Mouse (Mus musculus) kidney, adult 11 months (tissue): ENCODE measurements around the gene Rpf2.
A peak's percentile ranks its signal among the peaks of the same experiment; 100 is the strongest.

Experiments used
- DNase-seq: peaks from one replicate; pipeline ENCODE4 v3.0.0; 2022

Rpf2 gene

DNA sequence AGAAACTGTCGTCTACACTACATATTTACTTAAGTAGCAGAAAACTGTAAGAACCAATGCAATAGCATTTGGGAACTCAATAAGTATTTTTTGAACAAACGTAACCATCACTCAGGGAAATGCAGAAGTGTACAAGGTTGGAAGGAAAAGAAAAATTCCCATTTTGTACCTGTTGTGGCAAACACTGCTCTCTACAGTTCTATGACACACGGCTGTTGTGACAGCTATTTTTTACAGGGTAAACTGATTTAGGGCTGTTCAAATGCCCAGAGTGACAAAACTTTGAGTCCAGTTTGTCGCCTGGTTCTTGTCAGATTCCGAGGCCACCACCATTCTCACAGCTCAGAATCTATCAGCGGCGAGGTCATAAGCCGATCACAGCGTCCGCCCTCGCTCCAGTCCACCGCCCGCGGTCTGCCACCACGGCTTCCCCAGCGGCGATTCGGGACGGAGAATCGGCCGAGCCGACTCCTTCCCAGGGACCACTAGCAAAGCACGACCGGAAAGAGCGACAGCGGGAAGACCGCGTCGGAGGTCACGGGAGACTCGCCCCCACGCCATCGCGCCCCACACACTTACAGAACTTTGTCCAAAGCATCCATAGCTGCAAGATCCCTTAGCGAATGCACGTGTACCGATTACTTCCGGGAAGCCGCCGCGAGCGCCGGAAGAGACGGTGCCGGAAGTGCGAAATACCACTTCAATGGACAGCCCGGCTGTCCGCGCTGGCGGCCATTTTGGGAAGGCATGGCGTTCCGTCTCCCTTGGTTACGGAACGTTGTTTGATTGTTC is at the start of gene Rpf2:
Gene Rpf2 (minus strand): TSS at position 663 of the 792 bp plus-strand sequence.
- peak; percentile 80 for DNase-seq

DNA sequence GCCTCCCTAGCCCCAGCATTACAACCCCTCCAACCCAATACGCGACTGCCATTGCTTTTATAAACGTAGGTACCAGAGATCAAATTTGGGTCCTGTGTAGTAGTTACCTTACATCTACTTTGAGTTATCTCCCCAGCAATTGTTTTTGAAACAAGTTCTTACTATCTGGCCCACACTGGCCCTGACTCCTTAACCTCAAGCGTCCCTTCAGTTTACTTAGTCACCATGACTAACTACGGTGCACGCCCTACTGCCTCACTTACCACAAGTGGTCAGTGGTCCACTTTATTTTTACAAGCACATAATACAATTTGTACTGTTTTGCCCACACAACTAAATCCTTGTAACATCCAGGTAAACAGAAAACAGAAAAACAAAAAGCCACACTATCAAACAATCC is 45.8 kb upstream of the Rpf2 start:
- DNase-seq, result no peak

DNA sequence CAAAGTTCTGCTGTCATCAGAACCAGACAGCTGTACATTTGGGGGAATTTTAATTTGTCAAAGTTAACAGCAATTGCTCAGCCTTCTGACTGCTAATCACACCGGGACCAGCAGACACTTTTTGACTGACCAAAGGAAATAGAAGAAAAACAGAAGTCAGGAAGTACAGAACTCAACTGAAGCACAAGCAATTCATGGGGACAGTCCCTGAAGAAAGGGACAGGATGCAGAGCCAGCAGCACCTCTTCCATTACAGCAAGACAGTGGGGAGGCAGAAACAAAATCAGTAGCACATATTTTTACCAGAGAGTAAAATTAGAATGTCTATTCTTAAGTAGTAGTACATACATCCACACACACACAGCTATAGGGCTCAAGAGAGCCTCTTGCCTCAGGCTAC is 39.9 kb upstream of the Rpf2 start:
- DNase-seq, result no peak

DNA sequence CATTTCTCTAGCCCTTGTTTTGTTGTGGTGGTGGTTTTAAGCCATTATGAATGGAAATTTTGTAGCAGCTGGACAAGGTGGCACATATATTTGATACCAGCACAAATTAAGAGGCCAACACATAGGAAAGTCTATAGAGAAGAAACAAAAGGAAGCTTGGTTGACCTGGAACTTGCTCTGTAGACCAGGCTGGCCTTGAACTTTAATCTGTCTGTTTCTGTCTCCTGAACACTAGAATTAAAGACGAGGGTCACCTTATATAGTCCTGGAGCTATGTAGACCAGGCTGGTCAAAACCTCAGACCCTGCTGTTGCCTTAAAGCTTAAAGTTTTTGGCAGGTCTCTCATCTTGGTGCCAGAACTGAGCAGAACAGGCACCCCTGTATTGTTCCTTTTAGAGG is 38.7 kb upstream of the Rpf2 start:
- no peak for DNase-seq

- DNase-seq, result no peak
Observed at GRCm38 (mm10) chr10:40284997-40285396, 38.2 kb upstream of the Rpf2 start.

DNA sequence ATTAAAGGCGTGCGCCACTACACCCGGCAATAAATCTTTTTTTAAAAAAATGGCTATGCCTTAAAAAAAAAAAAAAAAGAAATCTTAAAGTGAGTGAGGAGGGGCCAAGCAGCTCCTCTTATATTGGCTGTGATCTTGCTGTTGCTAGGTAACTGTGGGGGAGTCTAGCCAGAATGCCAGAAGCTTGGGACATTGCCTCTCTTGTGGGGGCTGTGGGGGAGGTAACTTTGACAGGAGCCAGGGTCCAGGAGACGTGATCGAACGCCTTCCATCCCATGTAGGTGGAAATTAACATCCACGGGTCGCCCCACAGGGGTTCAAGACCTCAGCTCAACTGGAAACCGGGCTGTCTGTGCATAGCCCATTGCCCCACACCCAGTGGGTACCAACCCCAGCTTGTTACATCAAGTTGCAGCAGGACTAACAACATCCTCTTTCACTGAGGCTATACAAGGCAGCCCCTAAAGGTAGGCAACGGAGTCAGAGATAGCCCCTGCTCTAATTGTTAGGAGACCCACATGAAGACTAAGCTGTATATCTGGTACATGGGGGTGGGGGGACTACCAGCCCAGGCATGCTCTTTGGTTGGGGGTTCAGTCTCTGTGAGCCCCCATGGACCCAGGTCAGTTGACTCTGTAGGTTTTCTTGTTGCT is 37.5 kb upstream of the Rpf2 start:
- DNase-seq, result no peak

DNA sequence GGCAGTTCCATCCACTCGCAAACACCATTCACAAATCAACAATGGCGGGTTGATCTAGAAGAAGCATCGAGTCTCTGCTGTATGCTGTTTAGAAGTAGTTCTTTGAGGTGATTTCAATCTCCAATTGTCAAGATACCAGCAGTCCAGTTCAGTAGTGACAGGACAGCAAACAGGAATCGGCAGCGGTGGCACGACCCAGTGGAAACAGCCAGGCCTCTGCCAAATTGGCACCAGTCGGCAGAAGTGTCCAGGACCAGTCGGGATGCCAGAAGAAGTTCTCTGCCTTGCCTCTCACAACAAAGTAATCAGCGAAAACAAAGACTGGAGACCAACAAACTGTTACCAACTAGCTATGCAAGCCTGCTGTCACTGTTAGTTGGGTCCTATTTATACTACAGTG is 36.8 kb upstream of the Rpf2 start:
- DNase-seq, result no peak

GRCm38 (mm10) chr10:40281565-40281964 is 34.7 kb upstream of the Rpf2 start:
- DNase-seq, result no peak

DNA sequence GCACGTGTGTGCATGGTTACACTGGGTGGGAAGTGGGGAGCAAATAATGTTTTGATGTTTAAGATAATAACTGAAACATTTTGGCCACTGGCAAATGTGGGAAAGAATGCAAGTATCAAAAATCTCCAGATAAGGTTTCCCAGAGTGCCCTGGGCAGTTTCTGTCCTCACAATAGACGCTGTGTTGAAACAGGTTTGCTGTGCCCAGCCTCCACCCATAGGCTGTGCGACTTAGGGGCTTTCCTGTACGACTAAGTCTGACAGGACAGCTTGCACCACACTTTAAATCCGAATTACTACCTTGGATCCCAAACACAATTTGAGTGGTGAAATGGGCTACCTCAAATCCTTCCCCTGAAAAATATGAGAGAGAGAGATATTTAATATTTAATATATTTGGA is 31.5 kb upstream of the Rpf2 start:
- DNase-seq, result no peak

DNA sequence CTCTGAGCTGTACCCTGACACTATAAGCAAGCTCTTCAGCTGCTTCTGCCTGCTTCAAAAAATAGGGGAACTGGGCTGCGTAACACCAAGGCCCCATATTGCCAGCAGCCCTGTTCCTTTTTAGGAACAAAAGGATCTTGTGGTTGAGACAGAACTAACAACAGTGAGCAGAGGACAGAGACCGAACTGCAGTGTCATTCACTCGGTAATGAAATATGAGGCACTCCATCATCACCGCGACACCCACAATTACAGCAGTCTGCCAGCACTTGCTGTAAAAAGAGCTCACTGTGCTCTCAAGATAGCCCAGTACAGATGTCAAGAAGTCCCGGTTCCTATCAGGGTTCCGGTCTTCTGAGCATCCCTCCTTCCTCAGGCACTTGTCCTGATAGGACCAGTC is 29.2 kb upstream of the Rpf2 start:
- DNase-seq, result no peak

- no peak for DNase-seq
Observed at GRCm38 (mm10) chr10:40273938-40274337, 27.1 kb upstream of the Rpf2 start.

GRCm38 (mm10) chr10:40271216-40271615 is 24.4 kb upstream of the Rpf2 start:
- DNase-seq, result no peak

DNA sequence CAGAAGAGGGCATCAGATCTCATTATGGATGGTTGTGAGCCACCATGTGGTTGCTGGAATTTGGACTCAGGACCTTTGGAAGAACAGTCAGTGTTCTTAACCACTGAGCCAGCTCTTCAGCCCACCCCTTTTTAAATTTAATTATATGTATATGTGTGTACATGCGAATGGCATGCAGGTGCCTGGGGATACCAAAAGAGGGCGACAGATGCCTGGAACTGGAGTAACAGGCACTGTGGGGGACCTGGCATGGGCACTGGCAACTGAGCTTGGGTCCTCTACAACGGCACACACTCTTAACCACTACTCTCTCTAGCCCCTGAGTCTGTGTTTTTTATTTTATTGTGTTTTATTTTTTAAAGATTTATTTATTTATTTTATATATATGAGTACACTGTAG is 18.1 kb upstream of the Rpf2 start:
- no peak for DNase-seq

DNA sequence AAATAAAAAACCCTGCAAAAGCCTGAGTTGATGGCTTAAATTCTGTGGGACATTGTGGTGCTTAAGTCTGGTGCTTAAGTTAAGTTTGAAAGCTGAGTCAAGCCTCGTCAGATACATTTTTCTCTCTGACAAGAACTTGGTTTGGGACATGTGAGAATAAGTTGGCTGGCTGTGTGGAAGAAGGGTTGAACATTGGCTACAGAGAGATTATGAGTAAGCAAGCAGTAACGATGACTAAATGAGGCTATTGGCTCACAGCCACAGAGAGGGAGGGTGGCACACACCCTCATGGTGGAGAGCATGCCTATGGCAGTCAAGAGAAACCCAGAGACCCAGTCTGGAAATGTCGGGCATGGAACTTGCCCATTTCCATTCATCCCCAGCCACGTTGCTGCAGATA is 16.9 kb upstream of the Rpf2 start:
- DNase-seq, result peak; percentile 63

GRCm38 (mm10) chr10:40262200-40262599 is 15.4 kb upstream of the Rpf2 start:
- no peak for DNase-seq

- DNase-seq, result no peak
Observed at GRCm38 (mm10) chr10:40260305-40260704, 13.5 kb upstream of the Rpf2 start.

DNA sequence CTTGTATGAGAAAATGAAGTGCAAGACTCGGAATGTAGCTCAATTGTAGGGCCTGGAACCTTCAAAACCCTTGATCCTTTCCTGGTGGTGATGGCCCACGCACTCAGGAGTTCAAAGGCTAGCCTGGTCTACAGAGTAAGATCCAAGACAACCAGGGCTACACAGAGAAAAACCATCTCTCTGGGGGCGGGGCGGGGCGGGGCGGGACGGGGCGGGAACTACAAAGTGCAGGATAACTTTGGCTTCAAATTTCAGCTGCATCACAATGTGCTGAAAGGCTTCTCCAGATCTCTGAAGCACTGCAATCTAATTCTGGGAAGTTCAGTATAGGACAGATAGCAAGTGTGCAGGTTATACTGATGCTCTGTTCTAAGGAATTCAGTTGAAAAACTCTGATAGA is 12.7 kb upstream of the Rpf2 start:
- no peak for DNase-seq

GRCm38 (mm10) chr10:40258976-40259375 is 12.1 kb upstream of the Rpf2 start:
- peak; percentile 25 for DNase-seq

- DNase-seq, result peak; percentile 56
Observed at GRCm38 (mm10) chr10:40258401-40258966, 11.6 kb upstream of the Rpf2 start.

DNA sequence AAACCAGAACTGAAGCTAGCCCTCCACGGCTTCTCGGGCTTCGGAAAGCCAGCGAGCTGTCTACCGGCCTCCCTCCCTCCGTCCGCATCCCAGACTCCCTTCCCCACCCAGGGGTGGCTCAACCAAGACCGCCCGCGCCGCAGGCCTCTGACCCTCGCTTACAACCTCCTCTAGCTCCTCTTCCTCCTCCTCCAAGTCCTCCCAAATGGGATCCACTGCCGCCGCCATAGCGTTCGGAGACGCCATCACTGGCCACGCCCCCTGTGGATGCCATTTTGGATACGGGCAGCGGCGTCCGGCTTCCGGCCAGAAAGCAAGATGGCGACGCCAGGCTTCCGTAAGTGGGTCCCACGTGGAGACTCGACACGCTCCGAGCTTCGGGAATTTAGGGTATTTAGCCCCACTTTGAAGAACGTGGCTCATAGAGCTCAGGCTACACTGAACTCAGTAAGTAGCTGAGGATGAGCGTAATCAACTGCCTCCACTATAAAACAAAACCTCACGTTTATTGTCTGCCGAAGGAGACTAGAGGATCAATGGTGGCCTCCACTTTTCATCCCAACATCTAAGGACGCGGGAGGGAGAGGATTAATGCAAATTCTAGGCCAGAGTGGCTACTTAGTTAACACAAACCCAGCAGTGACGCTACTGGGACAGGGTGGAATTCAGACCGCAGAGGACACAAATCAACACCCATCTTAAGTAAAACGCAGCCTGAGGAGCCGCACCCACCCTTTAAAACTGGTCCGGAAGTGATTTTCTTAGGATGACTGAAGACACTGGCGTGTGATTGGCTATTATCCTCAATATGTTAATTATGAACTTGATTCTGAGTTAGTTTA is 10.8 kb upstream of the Rpf2 start, which contains the start of gene Gtf3c6:
Gene Gtf3c6 (minus strand): TSS at position 695 of the 842 bp plus-strand sequence.
- DNase-seq, result peak; percentile 88

- DNase-seq, result peak; percentile 75
Observed at GRCm38 (mm10) chr10:40256716-40257115, 9.9 kb upstream of the Rpf2 start.

DNA sequence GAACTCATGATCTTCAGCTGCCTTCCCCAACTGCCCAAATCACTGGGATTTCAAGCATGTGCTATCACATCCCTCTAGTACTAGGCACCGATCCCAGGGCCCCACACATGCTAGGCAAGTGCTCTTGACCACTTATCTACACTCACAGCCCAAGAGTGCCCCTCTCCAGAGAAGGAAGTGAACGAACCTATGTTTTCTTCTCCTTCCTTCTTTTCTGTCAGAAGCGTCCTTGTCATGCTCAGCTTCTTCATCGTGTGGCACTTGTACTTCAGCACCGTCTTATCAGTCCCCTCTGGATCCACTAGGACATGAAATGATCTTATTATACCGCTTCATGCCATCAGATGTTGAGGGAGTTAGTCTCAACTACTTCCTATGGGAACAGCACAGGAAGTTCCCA is 4.1 kb upstream of the Rpf2 start:
- DNase-seq, result no peak

DNA sequence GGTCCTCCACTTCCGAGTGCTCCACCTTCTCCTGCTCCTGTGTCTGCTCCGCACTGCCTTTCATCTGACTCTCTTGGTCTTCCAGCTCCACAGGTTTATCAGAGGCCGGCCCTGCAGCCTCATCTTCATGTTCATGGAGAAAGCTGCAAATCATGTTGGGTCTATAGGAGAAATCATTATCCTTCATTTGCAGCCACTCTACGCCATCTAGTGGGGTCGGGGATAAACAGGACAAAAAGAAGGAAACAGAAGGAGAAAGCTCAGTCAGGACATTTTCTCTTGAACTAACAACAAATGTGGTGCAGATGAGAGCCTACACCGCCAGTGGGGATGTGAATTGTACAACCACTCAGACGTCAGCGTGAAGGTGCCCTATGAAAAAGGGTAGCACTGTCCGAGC is 2.8 kb upstream of the Rpf2 start:
- DNase-seq, result no peak
